Mouse (Mus musculus) B cell, adult 2 months (primary cell): ENCODE results near the gene Pde10a.
A peak's percentile ranks its signal among the peaks of the same experiment; 100 is the strongest.

Source experiments
- DNase-seq, 2 experiments: peaks; one replicate each; pipeline ENCODE4 v3.0.0; 2022

Gene Pde10a

DNA sequence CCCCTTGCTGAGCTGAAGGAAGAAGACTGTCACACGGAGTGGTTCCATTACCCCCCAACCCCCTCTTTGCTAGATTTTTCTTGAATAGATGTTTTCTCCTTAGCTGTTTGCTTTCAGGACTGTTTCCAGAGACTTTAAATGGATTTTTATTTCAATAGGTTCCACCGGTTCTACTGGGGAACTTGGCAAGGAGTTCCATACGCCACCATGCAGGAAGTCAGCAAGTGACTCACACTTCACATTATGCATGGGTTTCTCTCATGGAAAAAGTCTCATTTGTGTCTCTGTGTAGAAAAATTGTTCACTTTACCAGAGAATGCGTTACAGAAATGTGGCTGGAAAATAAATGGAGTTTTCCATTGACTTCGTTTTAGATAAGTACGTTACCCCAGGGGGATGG, 248.2 kb downstream of the Pde10a start:
- DNase-seq, result no peak

DNA sequence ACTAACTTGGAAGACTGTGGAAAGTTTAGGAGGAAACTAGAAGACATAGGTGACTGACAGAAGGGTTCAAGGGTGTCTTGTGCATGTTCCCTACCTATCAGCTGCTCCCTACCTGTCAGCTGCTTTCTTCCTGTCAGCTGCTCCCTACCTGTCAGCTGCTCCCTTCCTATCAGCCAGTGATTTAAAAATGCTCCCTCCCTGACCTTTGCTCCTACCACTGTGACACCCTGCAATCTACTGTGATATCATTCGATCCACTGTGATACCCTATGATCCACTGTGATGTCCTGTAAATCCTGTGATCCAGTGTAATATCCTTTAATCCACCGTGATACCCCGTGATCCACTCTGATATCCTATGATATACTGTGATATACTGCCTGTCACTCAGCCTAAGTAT, 249.1 kb downstream of the Pde10a start:
- no peak for DNase-seq

DNA sequence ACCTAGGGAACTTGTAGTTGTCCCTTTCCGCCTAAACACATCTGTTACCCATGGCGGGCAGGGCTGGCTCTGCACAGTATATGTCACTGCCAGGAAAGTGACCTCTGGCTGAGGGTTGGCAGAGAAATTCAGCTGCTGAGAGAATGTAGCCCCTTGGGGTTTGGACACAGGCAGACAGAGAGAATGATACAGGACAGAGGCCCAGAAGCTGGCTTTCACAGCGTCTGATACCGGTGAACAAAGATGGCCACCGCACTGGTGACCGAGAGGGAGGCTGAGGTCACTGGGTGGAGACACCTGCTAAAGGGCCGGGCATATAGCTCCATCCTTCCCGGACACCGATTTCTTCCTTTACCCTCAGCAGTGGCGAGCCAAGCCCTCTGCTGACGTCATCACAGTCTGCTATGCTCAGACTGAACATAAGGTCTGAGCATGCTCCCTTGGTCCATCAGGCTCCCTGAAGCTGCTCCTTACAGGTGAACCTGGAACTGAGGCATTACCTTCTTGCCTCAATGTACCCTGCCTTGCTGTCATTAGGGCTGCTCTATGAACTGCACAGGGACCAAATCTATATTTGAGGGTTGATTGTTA, 250.5 kb downstream of the Pde10a start:
- no peak for DNase-seq

DNA sequence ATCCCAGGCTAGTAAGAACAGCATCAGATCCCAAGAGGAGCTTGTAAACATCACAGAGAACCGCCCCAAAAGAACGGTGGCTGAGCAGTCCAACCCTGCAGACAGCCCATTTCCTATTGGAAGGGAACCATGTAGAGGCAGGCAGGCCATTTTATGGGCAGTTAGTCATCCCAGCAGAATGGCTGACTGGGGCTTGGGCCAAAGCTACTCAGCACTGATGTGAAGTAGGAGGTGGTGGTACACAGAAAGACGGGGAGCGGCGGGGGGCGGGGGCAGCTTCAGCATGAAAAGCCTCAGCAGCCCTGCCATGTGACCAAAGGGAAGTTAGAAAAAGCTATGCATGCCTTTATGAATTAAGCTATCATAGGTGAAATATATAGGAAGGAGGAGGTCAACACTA, 252.5 kb downstream of the Pde10a start:
- DNase-seq, result no peak

DNA sequence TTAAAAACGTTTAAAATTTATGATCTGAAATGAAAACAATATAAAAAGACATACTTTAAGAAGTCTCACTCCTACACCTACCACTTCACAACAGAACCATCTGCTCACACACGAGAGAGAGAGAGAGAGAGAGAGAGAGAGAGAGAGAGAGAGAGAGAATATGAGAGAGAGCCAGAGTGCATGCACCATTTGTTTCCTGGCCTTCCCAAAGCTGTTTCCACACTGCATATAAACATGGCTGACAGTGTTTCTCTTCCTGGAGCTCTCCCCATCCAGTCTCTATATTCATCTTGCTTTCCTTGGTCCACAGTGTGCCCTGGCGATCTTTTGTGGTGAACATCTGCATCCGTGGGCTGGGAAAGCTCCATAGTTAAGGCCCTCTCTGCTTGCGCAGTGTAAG, 253.7 kb downstream of the Pde10a start:
- no peak for DNase-seq

DNA sequence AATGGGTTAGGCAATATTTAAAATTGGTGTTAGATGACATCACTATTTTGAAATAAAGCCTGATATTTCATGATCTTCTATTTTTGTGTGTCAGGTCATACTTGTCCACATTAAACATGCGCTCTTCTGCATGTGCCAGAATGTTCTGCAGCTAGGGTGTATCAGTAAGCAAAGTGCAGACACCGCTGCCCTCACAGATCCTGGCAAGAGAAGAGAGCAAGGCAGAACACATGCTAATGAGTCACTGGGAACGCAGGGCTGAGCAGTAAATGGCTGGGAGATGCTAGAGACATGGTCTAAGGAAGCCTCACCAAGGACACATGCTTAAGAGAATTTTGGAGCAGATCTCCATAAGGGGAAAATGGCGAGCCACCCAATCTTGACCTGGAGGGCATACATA, 255.3 kb downstream of the Pde10a start:
- DNase-seq, result no peak

DNA sequence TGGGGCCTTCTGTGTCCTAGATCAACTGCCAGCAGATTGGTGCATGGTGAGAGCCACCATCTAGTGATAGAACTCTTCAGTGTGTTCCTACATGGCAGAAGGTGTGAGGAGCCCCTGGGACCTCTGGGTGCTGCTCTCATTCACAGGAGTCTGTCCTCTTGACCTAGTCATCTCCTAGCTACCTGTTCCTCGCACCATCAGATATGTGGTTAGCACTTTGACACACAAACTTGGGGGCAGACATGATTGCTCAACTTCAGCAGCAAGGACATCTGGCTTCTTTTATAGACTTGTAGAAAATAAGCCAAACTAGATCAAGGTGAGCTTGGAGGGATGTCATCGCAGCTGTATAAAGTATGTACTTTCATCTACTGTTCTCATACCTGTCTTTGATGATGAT, 255.9 kb downstream of the Pde10a start:
- DNase-seq, result no peak

DNA sequence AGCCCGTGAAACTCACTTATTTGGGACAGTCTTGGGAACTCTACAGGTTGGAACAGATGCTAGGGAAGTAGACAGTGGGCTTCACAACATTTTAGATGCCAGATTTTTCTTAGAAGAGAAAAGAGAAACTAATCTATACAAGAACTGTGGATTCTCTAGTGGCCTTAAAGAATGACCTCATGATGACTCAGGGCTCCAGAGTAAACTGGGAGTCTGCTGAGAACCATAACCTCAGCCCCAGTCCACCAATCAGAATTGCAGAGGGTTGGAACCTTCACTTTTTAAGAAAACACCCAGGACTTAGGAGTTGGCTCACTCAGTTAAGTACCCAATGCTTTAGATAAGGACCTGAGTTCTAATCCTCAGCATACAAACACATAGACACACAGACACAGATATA, 256.4 kb downstream of the Pde10a start:
- DNase-seq, result no peak

DNA sequence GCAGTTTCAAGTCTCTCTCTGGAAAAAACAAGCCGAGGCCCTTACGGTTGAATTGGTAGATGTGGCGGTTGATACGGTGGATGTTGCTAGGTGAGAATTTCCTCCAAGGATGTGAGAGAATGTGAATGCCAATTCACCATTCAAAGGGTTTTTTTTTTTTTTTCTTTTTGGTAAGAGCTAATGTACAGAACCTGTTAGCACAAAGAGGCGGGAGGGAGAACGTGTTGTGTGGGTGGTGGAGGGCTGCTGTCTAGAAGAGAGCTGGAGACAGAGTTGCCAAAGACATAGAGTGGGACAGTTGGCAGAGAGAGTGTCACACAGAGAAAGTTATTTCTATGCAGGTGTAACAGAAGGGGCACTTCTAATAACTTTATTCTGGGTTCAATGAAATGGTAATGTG, 260.7 kb downstream of the Pde10a start:
- DNase-seq, result no peak

DNA sequence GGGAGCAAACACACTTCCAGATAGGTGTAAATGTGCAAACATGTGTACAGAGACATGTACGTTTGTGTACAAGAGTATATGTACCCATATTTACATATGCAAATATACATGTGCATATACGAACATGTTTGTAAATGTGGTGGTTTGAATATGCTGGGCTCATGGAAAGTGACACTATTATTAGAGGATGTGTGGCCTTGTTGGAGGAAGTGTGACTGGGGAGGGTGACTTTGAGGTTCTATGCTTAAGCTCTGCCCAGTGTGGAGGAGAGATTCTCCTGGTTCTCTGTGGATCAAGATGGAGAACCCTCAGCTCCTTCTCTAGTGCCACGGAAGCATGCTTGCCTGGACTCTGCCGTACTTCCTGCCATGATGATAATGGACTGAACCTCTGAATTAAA, 261.3 kb downstream of the Pde10a start:
- DNase-seq, result no peak

DNA sequence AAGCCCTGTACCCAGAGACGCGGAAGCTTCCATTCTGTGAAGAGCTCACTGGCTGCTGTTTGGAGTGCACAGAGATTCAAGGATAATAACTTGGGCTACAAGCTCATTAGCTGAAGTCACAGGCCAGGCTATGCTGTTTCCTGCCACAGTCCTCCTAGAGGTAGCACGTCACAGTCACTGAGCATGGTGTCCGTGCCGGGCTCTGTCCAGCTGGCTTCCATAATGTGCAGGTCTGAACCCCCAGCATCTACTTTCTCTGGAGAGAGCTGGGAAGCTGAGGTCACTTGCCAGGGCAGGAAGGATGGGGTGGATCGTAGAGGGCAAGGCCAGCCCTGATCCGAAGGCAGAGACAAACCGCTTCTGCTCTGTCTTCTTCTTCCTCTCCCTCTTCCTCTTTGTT, 262.6 kb downstream of the Pde10a start:
- no peak for DNase-seq

DNA sequence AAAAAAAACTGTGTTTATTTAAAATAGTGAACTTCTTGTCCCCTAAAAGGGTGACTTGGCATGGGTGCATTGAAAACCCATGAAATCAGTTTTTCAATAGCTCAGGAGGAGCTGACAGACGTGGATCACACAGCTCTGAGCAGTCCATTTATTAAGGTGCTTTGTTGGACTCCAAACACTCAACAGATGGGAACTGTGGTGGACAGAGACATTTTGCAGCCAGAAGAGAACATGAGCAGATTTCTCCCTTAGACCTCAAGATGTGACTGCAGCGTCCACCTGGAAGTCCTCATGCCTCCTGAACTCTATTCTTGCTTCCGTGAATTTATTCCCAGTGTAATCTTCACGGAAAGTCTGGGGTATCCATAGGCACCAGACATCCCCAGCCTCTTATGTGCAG, 266.4 kb downstream of the Pde10a start:
- no peak for DNase-seq

DNA sequence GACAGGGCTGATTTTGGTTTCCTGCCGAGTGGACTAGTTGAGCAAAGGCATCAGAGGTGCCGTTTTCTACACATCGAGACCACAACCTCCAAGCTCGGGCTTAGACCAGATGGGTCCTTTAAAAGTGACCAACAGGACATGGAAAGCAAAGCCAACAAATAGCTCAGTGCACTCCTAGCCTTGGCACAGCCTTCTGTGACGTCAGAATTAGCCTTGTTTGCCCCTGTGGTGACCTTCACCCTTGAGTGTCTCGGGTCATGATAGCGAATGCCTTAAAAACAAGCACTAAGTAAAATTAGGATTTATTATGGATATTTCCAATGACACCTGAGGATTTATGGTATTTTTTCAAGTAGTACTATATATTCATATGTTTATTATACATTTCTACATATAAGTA, 267.4 kb downstream of the Pde10a start:
- DNase-seq, result no peak

DNA sequence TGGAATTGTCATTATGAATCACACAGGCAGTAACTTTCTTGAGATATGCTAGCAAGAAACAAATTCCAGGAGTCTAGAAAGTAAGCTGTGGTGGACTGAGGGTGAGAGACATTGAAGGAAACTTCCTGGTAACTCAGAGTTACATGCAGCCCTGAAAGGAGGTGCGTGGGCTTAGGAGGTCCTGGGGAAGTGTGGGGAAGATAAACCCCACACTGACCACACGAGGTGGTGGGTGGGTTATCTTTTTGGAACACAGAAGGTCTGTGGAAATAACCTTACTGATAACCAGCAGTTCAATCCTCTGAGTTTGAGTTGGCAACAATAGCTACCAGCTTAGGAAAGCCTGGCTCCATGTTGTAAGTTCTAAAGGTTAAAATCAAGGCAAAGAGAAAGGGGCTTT, 272.5 kb downstream of the Pde10a start:
- no peak for DNase-seq

DNA sequence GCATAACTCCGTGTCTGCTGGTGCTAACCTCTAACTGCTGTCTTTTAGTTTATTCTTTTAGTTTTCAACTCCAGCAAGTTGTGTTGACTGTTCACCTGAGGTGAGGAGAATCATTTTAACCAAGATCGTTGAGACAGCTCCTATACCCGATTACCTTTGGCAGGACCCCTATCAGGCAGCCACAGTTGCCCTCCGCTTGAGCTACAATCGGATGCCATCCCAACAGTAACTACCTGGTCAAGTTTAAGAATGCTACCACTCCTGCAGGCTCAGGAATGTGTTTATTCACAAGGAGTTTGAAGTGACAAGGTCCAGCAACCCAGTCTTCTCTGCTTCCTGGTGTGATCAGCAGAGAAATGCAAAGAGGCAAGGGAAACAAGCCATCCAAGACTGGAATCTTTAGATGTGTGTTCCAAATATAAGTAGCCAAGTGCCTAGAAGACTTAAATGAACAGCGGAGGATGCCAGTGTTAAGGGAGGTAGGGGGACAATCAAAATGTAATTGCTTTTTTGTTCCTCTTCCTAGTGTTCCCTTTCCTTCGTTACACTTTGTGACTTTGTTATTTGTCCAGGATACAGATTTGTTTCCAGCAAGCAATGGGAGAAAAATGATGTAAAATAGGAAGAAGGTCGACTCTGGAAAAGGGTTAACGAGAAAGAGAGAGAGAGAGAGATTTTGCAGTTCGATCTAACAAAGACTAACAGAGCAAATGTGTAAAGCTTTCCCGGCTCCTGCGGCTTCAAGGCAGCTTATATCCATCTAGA, 273.5 kb downstream of the Pde10a start:
- no peak for DNase-seq

DNA sequence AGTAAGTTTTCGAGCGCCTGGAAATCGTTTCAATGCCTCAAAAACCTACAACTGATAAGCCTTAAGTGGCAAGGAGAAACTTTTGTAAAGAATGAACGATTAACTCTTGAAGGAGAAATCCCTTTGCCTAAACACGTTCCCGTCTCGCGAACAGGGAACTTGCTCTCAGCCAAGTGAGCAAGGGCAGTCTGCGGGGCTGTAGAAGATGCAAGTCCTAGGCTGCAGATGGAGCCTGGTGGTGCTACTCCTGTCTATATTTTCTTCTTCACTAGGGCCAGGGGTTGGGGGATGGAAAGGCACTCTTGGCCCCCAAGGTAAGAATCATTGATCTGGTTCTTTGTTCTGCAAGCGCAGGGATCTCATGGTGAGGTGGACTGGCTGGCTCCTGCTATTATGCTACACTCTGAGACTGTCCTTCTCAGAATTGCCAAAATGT, 274.1 kb downstream of the Pde10a start:
- DNase-seq, result peak in 1 of 2 experiments; percentile 10

DNA sequence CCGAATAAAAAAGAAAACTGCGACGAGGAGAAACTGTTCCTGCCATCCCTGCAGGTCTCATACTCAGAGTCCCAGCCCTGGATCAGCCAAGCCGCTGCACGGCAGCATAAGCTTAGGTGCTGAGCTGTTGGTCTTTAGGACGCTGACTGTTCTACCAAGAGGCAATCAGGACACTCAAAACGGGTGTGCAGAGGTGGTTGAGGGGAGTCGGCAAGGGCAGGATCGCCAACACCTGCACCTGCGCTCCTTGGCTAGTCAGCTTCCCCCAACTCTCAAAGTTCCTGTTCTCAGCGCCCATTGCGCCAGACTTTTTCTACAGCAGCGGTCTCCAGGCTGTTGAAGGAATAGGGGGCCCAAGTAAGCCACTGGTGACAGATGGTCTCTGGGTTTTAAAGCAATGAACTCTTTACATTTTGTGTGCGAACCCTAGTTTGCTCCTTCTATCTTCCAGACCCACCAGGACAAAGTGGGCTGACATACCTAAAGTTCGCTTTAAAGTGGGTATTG, 274.8 kb downstream of the Pde10a start:
- DNase-seq, result peak in 1 of 2 experiments; percentile 10

DNA sequence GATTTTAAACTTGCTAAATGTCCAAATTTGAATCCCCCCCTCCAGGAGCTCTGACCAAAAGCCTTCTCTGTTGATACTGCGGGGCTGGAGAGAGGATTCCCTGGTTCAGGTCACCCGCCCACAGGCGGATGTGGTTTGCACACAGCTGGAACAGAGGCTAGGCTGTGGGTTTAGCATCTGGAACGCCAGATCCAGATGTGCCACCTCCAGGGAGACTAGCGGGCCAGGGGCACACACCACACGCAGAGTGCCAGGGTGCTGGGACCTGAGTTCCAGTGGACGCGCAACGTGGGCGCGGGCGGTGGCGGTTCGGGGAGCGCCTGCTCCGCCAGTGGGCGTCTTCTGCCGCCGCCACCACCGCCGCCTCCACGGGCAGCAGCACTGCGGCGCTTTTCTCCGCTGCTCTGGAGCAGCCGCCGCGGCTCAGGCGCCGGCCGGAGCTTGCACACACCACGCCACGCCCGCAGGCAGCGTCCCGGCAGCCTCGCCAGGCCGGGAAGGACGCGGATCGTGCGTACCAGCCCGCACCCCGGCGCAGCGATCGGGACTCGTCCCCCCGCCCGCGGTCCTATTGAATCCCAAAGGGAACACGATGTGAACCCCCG, 275.4 kb downstream of the Pde10a start:
- peak; percentile 35 to 44 for DNase-seq

DNA sequence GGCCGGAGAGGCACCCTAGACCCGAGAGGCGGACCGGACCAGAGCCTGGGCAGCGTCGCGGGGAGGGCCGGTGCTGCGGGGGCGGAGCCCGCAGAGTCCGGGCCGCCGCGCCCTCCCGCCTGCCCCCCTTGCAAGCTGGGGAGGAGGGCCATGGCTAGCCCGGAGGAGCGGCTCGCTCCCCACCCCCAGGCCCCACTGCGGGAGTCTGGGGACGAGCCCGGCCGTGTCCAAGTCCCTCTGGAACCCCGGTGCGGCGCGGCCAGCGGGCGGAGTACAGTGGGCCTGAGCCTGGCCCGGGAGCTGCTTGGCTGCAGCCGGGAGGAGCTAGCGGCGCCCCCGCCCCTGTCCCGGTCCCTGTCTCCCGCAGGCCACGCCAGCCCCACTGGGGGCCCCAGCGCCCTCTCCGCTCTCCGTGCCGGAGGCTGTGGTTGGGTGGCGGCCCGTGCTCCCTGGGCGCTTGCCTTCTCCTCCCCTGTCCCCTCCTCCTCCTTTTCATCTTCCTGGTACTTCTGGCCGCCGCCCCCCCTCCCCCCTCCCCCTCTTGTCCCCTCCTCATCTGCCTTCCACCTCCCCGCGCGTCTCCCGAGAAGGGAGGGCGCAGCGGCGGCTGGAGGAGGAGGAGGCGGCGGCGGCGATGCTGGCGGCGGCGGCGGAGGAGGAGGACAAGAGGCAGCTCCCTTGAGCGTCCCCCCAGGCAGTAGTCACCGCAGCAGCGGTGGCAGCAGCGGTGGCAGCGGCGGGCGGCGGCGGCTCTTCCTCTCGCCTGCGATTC, 276.1 kb downstream of the Pde10a start:
- peak; percentile 19 to 34 for DNase-seq

DNA sequence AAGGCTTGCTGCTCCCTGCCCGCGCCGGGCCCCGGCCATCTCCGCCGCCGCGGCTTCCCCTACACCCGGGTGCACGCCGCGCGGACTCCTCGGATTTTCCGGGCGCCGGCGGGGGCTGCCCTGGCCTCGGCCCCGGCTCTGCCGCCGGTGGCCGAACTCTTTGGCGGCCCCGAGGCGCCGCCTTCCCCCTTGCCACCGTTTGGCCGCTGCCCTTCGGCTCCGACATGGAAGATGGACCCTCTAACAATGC, 276.6 kb downstream of the Pde10a start:
- no peak for DNase-seq

DNA sequence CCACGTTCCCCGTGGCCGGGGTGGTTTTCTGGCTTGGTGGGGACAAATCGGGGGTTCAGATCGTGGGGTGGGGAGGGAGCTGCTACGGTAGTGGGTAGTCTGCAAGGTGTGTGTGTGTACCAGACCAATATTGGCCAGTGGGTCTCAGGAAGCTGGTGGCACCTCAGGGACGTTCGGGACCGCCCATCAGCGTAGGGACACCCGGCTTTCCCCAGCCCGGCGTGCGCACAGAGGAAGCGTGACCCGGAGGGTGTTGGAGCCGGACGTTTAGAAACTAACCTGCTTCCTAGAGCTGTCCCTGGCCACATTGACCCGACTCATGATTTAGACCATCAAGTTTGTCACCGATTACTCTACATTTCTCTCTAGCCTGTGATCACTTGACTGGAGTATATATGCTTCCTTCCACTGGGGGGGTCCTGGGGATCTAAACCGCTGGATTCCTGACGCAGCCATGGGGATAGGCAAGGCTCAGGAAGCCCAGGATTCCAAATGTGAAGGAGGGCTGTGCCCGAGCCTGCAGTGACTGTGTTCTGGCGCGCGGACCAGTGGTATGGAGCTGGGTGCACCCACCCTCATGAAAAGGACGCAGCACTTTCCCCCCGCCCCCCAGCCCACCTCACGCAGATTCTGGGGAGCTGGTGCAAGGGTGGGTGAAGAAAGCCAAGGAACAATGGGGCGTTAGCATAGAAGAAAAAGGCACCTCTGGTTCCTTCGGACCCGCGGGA, 277.2 kb downstream of the Pde10a start:
- DNase-seq, result peak in 1 of 2 experiments; percentile 13

DNA sequence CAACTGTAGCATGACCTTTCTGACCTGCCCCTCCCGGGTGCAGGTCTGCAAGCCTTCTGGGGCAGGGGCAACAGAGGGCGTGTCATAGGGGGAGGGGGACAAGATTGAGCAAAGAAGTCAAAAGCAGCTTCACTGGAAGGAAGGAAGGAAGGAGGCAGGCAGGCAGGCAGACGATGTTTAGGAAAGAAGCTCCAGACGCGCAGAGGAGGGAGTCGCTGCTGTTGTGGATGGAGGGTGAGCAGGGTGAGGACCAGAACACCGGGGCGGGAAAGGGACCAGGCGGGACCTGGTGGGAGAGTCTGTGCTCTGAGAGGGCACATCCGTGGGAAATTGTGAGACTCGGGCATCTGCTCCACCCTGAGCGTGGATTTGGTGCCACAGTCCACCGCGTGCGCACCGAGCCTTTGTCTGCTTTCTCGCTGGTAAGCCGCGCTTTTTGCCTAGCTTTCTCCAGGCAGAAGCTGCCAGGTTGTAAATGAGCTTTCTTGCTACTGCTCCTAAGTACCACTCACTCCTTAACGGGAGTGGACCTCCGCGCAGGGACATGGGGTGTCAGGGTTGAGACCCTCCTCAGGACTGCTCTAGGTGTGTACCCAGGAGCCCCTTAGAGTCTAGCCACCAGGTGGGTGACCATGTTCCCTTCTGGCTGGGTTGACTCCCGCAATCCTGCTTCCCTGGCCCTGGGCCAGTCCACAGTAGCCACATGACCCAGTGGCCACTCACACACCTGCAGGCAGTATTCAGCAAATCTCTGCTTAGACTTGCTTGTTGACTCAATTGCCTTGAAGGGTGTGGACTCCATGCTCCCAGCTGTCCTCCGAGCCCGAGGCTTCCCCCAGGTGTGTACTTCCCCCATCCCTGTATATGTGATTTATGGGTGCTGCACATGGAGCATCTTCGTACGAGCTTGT, 278.0 kb downstream of the Pde10a start:
- DNase-seq, result no peak
